Mouse (Mus musculus) testis, adult 2 months (tissue): ENCODE data around the gene Taok2.

Experiments
- CTCF ChIP-seq: fragments of 200-500 bp; IDR thresholded peaks from 2 replicates; pipeline ENCODE4 v1.5.1; 2012; ENCODE audit warnings: low read depth, mild to moderate bottlenecking, inconsistent platforms, low read length, moderate library complexity; ENCODE audit not compliant: control insufficient read depth, insufficient read depth, insufficient replicate concordance
- POLR2A ChIP-seq: fragments of 200-500 bp; IDR thresholded peaks from 2 replicates; pipeline ENCODE4 v1.6.1; 2012; ENCODE audit warnings: low read depth, mild to moderate bottlenecking, inconsistent platforms, low read length, moderate library complexity; ENCODE audit not compliant: control insufficient read depth

DNA sequence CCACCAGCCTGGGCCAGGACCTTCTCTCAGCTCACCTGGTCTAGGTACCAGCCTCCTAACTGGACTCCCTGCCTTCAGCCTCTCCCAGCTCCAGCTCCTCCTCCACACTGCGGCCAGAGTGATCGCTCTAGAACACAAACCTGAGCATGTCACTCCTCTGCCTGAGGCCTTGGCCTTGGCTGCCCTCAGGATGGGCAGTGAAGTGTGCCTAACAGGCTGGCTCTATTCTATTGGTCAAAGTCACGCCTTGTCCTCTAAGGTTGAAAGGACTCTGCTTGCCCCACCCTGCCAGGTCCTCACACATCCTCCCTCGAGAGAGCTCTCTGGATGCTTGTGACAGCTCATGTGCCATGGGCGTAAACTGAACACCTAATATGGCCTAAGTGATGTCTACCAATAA is 31.0 kb downstream of the Taok2 start:
- TF ChIP-seq POLR2A (no peak), CTCF (no peak)
